Mouse (Mus musculus) CD4-positive, CD25-positive, alpha-beta regulatory T cell, adult 9 weeks (primary cell): Measurements from ENCODE around the gene Nrcam. TPM values are rescaled to one million over a fixed set of nuclear protein-coding genes. Genes with fewer than 3 reads are reported as not detected.

Experiments
- polyA plus RNA-seq: library from polyadenylated mRNA; unstranded; fragments of 100-300 nt; shearing (Covaris generic); gene quantifications from one replicate; pipeline ENCODE4 v1.2.1, GENCODE M21; 2017

Gene Nrcam
- polyA plus RNA-seq = 0.17 TPM

GRCm38 (mm10) chr12:44328381-44329315, at the start of gene Nrcam:
TSS of gene Nrcam (plus strand) at chr12:44328885.

Other genes with a start within 250 kb of the Nrcam start
- 14.0 TPM for gene Dnajb9, start 118.6 kb upstream of the Nrcam start, polyA plus RNA-seq
- 19.2 TPM for gene Pnpla8, start 107.5 kb upstream of the Nrcam start, polyA plus RNA-seq